Mouse (Mus musculus): ENCODE data around the gene Foxq1. TPM values are rescaled to one million over a fixed set of nuclear protein-coding genes. Genes with fewer than 3 reads are reported as not detected.

Gene Foxq1
- polyA plus RNA-seq, 1 experiment from 2014 or later, result not detected

DNA sequence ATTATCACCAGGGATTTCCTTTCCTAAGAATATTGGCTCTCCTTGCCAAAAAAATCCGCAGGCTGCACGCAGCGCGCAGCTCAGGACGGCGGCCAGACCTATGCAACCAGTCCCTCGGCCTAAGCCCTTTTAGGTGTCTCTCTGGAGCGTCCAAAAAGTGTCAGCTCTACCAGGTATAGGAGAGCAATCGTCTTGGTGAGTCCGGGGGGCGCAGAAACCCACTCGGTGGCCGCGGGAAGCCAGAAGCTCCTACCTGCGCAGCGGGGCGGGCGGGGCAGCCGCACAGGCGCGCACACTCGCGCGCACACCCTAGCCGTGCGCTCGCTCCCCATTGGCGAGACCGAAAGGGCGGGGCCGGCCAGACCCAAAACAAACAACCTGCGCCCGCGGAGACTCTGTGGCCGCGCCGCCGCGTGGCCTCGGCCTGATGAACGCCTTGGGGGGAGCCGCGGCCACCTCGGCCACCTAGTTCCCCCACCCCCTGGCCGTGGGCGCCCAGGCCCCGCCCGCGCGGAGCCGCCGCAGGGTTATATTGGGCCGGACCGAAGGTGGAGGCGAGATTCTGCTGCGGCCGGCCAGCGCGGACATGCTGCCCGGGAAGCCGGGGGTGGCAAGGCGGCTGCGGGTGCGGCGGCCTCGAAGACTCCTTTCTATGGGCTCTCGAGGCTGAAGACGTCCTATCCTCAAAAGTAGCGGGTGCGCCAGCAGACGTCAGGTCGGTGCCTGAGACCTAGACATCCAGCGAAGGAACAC lies 2.0 kb downstream of the Foxq1 start:
- no peaks in the 10 kb centered on the region for H3K36me3 ChIP-seq (ENCODE audit: inconsistent target)
- WGBS (ENCODE audit: missing documents), result under 1% methylated on average over 73 of the region's 73 CpGs
- H3K79me2 ChIP-seq (ENCODE audit: inconsistent target), result no peaks in the 10 kb centered on the region
- H3K4me3 ChIP-seq (ENCODE audit: inconsistent target), result peak overlapping the region; percentile 12; the same call in 1 of the 2 replicates
- H3K27ac ChIP-seq, result no peak overlapping the region

DNA sequence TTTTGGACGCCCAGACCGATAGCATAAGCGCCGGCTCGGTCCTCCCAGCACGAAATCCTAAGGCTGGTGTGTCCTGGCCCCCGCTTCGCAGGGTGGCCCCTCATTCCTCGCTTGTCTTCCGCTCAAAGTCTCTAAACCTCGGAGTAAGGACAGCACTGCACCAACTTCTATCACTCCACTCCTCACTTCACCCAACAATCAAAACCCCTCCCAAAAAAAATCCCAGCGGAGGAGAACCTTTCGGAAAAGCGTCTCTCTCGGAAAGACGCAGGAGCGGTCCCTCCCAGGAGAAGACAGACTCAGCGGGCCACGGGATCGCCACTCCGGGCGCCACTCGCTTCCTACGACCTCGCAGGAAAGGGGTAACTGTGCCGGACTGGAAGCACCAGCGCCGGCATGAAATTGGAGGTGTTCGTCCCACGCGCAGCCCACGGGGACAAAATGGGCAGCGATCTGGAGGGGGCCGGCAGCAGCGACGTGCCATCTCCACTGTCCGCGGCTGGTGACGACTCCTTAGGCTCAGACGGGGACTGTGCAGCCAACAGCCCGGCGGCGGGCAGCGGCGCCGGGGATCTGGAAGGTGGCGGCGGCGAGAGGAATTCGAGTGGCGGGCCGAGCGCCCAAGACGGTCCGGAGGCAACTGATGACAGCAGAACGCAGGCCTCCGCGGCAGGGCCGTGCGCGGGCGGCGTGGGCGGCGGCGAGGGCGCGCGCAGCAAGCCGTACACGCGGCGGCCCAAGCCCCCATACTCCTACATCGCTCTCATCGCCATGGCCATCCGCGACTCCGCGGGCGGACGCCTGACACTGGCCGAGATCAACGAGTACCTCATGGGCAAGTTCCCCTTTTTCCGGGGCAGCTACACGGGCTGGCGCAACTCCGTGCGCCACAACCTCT lies 2.8 kb downstream of the Foxq1 start, which contains the start of gene A530084C06Rik:
Gene A530084C06Rik (minus strand): TSS at position 813 of the 898 bp plus-strand sequence.
- Histone ChIP-seq H3K36me3 (ENCODE audit: inconsistent target) (no peaks in the 10 kb centered on the region), H3K27ac (no peak within 1 kb of the TSS), H3K4me3 (ENCODE audit: inconsistent target) (no peak within 1 kb of the TSS), H3K79me2 (ENCODE audit: inconsistent target) (no peaks in the 10 kb centered on the region)
- 2% methylated on average over 75 of the region's 88 CpGs for WGBS (ENCODE audit: missing documents)

DNA sequence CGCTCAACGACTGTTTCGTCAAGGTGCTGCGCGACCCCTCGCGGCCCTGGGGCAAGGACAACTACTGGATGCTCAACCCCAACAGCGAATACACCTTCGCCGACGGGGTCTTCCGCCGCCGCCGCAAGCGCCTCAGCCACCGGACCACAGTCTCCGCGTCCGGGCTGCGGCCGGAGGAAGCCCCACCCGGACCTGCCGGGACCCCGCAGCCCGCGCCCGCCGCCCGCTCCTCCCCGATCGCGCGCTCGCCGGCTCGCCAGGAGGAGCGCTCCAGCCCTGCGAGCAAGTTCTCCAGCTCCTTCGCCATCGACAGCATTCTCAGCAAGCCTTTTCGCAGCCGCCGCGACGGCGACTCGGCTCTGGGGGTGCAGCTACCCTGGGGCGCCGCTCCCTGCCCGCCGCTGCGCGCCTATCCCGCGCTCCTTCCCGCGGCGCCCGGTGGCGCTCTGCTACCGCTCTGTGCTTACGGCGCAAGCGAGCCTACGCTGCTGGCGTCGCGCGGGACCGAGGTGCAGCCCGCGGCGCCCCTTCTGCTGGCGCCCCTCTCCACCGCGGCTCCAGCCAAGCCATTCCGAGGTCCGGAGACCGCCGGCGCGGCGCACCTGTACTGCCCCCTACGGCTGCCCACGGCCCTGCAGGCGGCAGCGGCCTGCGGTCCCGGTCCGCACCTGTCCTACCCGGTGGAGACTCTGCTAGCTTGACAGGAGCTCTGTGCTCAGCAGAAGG lies 3.6 kb downstream of the Foxq1 start:
- Histone ChIP-seq H3K27ac (no peak overlapping the region), H3K4me3 (ENCODE audit: inconsistent target) (no peak overlapping the region), H3K36me3 (ENCODE audit: inconsistent target) (no peaks in the 10 kb centered on the region), H3K79me2 (ENCODE audit: inconsistent target) (no peaks in the 10 kb centered on the region)
- WGBS (ENCODE audit: missing documents), result 2% methylated on average over 79 of the region's 92 CpGs

DNA sequence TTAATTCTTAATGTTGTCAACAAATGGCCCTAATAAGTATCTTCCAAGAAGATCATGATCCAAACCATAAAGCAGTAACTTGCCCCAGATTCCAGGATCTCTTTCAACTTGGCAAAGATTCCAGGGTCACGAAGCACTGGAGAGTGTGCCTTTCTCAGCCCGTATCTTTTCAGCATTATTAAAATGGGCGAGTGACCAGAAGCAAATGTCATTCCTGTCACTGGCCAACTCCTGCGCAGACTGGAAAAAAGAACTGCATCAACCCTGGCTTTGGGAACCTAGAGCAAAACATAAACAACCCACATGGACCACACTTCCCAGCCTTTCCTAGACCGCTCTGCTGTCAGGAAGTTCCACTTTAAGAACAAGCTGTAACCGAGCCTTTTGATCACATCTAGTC lies 8.5 kb downstream of the Foxq1 start:
- 44% methylated on average over 6 of the region's 6 CpGs for WGBS (ENCODE audit: missing documents)
- Histone ChIP-seq H3K79me2 (ENCODE audit: inconsistent target) (no peaks in the 10 kb centered on the region), H3K27ac (no peak overlapping the region), H3K36me3 (ENCODE audit: inconsistent target) (no peaks in the 10 kb centered on the region), H3K4me3 (ENCODE audit: inconsistent target) (no peak overlapping the region)

- Histone ChIP-seq H3K4me3 (ENCODE audit: inconsistent target) (no peak overlapping the region), H3K27ac (no peak overlapping the region), H3K79me2 (ENCODE audit: inconsistent target) (no peaks in the 10 kb centered on the region), H3K36me3 (ENCODE audit: inconsistent target) (no peaks in the 10 kb centered on the region)
- WGBS (ENCODE audit: missing documents), result 82% methylated on average over 8 of the region's 8 CpGs
These were observed 11.2 kb downstream of the Foxq1 start for GRCm38 (mm10) chr13:31567099-31567498.

- H3K4me3 ChIP-seq (ENCODE audit: inconsistent target), result no peak overlapping the region
- WGBS (ENCODE audit: missing documents), result 46% methylated on average over 6 of the region's 6 CpGs
- H3K36me3 ChIP-seq (ENCODE audit: inconsistent target), result no peaks in the 10 kb centered on the region
These were observed 11.8 kb downstream of the Foxq1 start for GRCm38 (mm10) chr13:31567617-31568294.

DNA sequence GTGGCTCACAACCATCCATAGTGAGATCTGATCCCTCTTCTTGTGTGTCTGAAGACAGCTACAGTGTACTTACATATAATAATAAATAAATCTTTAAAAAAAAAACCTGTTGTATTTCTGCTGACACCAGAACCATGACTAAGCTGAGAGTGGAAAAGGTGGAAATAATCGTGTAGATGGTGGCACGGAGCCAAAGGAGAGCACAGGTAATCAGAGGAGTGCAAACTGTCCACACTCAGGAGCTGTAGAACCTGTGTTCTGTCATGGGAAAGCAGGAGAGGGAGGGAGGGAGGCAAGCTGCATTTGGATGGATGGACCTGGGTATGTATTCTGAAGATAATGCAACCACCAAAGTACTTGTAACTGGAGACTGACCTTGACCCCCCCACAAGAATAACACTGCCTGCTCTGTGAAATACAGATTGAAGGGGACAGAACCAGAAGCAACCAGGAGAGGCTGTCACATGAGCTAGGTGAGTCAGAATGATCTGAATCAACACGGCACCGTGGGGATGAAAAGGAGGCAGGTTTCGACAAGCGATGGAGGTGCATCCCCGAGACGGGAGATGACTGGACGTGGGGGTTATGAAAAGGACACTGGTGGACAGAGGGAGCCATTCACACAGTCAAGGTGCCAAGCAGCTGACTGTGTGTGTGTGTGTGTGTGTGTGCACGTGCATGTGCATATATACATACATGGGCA lies 17.0 kb downstream of the Foxq1 start:
- H3K4me3 ChIP-seq (ENCODE audit: inconsistent target), result no peak overlapping the region
- no peaks in the 10 kb centered on the region for H3K79me2 ChIP-seq (ENCODE audit: inconsistent target)
- WGBS (ENCODE audit: missing documents), result 89% methylated on average over 10 of the region's 10 CpGs
- no peak overlapping the region for H3K27ac ChIP-seq
- no peaks in the 10 kb centered on the region for H3K36me3 ChIP-seq (ENCODE audit: inconsistent target)

More at GRCm38 (mm10) chr13:31567617-31568294, 11.8 kb downstream of the Foxq1 start:
- H3K27ac ChIP-seq, result no peak overlapping the region
- H3K79me2 ChIP-seq (ENCODE audit: inconsistent target), result no peaks in the 10 kb centered on the region

GRCm38 (mm10) chr13:31574627-31575026 lies 18.7 kb downstream of the Foxq1 start:
- H3K4me3 ChIP-seq (ENCODE audit: inconsistent target), result no peak overlapping the region
- H3K36me3 ChIP-seq (ENCODE audit: inconsistent target), result no peaks in the 10 kb centered on the region
- H3K27ac ChIP-seq, result no peak overlapping the region
- WGBS (ENCODE audit: missing documents), result 88% methylated on average over 3 of the region's 3 CpGs
- H3K79me2 ChIP-seq (ENCODE audit: inconsistent target), result no peaks in the 10 kb centered on the region

- Histone ChIP-seq H3K4me3 (ENCODE audit: inconsistent target) (no peak overlapping the region), H3K79me2 (ENCODE audit: inconsistent target) (no peaks in the 10 kb centered on the region), H3K36me3 (ENCODE audit: inconsistent target) (no peaks in the 10 kb centered on the region), H3K27ac (no peak overlapping the region)
- WGBS (ENCODE audit: missing documents), result 94% methylated on average over 4 of the region's 4 CpGs
These were observed 20.8 kb downstream of the Foxq1 start for GRCm38 (mm10) chr13:31576696-31577095.

DNA sequence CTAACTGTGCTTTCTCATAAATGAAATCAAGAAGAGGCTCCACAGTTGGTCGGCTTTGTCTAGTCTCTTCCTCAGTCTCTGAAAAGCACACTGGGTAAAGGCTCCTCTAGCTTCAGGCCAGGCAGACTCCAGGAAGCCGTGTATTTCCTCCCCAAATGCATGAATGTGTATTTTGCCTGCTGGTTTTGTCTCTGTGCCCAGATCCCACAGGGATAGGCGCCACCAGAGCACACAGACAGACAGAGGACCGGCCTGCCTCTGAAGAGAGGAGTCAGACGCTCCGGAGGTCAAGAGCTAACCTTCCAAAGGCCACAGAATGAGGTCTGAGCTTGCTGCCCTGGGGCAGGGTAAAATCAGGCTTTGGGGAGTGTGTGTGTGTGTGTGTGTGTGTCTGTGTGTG lies 21.6 kb downstream of the Foxq1 start:
- Histone ChIP-seq H3K27ac (no peak overlapping the region), H3K4me3 (ENCODE audit: inconsistent target) (no peak overlapping the region), H3K79me2 (ENCODE audit: inconsistent target) (no peaks in the 10 kb centered on the region), H3K36me3 (ENCODE audit: inconsistent target) (no peaks in the 10 kb centered on the region)
- 44% methylated on average over 6 of the region's 6 CpGs for WGBS (ENCODE audit: missing documents)

DNA sequence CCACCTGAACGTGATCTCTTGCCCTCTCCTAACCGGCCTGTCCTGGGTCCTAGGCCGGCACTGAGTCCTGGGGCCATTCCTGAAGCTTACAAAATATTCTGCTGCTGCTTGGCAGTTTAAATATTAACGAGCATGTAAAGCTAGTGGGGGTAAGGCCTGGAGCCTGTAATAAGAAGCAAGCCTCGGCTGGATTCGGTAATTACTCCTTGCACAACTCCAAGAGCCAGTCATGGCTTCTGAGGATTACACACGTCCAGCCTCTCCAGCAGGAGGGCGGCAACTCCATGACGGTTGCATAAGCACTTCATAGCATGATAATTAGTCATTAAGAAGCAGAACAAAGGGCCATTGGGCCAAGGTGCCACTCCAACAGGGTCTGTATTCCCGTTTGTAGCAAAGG lies 22.5 kb downstream of the Foxq1 start:
- no peak overlapping the region for H3K4me3 ChIP-seq (ENCODE audit: inconsistent target)
- 88% methylated on average over 10 of the region's 10 CpGs for WGBS (ENCODE audit: missing documents)
- H3K36me3 ChIP-seq (ENCODE audit: inconsistent target), result no peaks in the 10 kb centered on the region
- no peak overlapping the region for H3K27ac ChIP-seq
- H3K79me2 ChIP-seq (ENCODE audit: inconsistent target), result no peaks in the 10 kb centered on the region

GRCm38 (mm10) chr13:31579866-31580265 lies 23.9 kb downstream of the Foxq1 start:
- Histone ChIP-seq H3K4me3 (ENCODE audit: inconsistent target) (no peak overlapping the region), H3K27ac (no peak overlapping the region), H3K79me2 (ENCODE audit: inconsistent target) (no peaks in the 10 kb centered on the region), H3K36me3 (ENCODE audit: inconsistent target) (no peaks in the 10 kb centered on the region)
- 62% methylated on average over 9 of the region's 9 CpGs for WGBS (ENCODE audit: missing documents)

DNA sequence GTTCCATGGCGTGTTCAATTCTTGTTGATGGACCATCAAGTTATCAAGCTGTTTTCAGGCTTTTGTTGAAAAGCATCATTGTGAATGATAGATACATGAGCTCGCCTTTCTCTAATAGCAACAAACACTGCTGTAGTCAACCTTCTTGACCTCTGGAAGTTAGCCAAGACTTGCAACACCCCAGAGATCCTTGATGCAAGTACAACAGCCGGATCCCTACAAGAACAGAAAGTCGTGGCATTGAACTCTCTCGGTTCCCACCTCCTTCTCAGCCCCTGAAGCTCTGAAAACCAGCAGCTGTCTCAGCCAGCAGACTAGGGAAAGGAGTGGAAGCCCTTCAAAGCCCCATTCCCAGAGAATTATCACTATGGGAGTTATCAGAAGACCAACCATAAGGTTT lies 31.4 kb downstream of the Foxq1 start:
- Histone ChIP-seq H3K79me2 (ENCODE audit: inconsistent target) (no peaks in the 10 kb centered on the region), H3K4me3 (ENCODE audit: inconsistent target) (no peak overlapping the region), H3K27ac (no peak overlapping the region), H3K36me3 (ENCODE audit: inconsistent target) (no peaks in the 10 kb centered on the region)
- WGBS (ENCODE audit: missing documents), result 79% methylated on average over 5 of the region's 5 CpGs

- no peaks in the 10 kb centered on the region for H3K36me3 ChIP-seq (ENCODE audit: inconsistent target)
- 91% methylated on average over 5 of the region's 5 CpGs for WGBS (ENCODE audit: missing documents)
These were observed 43.6 kb downstream of the Foxq1 start for GRCm38 (mm10) chr13:31599576-31599975.

More at GRCm38 (mm10) chr13:31599576-31599975, 43.6 kb downstream of the Foxq1 start:
- no peaks in the 10 kb centered on the region for H3K79me2 ChIP-seq (ENCODE audit: inconsistent target)
- no peak overlapping the region for H3K4me3 ChIP-seq (ENCODE audit: inconsistent target)
- no peak overlapping the region for H3K27ac ChIP-seq

All from macrophage (primary cell).